ENCODE assay signal across 16 mouse cellular contexts in genomic region chr13:76109069-76109824, GRCm38 (mm10). TPM values are rescaled to one million over a fixed set of nuclear protein-coding genes. Genes with fewer than 3 reads are reported as not detected.
"Had no signal": no experiment of that assay in that cellular context is flagged by ENCODE, and none has a peak within 500 bp of the region (broad histone marks: within the 10 kb centered on the region; RNA-seq: fewer than 3 reads in every experiment).

No protein-coding gene starts in this region.

- H3K4me1 ChIP-seq: midbrain, embryonic 10.5 days; midbrain, embryonic 12.5 days; neural tube, embryonic 12.5 days had no signal

- DNase-seq: lung, adult 18-20 months; lung, embryonic 14.5 days; lung, postnatal 10 days; lung, postnatal 4 days; midbrain, embryonic 14.5 days; right cerebral cortex, postnatal 14 days; right cerebral cortex, postnatal 4 days; spleen, adult 18-20 months; thymus, adult 18-20 months; thymus, postnatal 14 days; thymus, postnatal 36 days had no signal

- H3K27ac ChIP-seq: midbrain, embryonic 10.5 days; midbrain, embryonic 12.5 days; neural tube, embryonic 12.5 days had no signal

- ATAC-seq: midbrain, embryonic 16.5 days had no signal

- H3K4me2 ChIP-seq: lung, embryonic 14.5 days; midbrain, embryonic 12.5 days; neural tube, embryonic 12.5 days had no signal

- H3K9ac ChIP-seq: lung, embryonic 14.5 days; midbrain, embryonic 12.5 days; neural tube, embryonic 12.5 days had no signal

- H3K27me3 ChIP-seq: midbrain, embryonic 12.5 days; neural tube, embryonic 12.5 days had no signal

- H3K4me3 ChIP-seq: midbrain, embryonic 10.5 days; midbrain, embryonic 12.5 days; neural tube, embryonic 12.5 days had no signal

- H3K9me3 ChIP-seq: midbrain, embryonic 10.5 days; midbrain, embryonic 12.5 days; neural tube, embryonic 12.5 days had no signal

RNA-seq across cellular contexts. Expression of gene Gpr150, which starts 52.5 kb away (rescaled TPM):
- total RNA-seq: neutrophil, adult 5-6 weeks had no signal
